Comparison of ENCODE assay signal across 8 mouse cellular contexts in the genomic region with DNA sequence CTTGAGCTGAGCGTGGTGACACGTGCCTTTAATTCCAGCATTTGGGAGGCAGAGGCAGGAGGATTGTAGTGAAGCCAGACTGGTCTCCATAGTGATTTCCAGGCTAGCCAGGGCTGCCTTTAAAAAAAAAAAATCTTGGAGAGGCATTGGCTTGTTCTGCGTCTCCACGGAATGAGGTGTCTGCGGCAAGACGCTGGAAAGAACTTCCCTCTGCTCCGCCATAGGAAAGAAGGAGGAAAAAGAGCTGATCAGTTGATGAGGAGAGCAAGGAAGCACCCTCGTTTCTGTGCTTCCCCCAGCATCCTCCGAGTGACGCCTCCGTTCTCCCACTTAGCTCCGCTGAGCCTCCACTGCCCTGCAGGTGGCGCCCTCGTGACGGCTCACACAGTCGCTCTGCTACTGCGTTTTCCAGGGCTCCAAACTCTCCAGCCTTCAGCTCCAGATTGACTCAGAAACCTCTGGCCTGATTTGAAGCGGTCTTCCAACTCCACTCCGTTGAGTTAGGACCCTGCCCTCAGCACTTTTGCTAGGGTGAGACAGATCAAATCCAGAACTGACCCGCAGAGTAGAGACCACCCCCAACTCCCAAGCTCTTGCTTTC. TPM values are rescaled to one million over a fixed set of nuclear protein-coding genes. Genes with fewer than 3 reads are reported as not detected.
DNase-seq lines count a peak whose midpoint lies in the region; ATAC-seq and TF ChIP-seq lines count a peak whose summit lies in the region.

No protein-coding gene starts in this region.

- peak; percentile 87 for ATAC-seq in hindbrain, embryonic 16.5 days

- H3K27me3 ChIP-seq in hindbrain, embryonic 16.5 days (replicated peaks; ENCODE audit: control insufficient read depth, insufficient read depth, low read length), result no peaks in the 10 kb centered on the region
- peaks cover 60% of the 10 kb centered on the region for H3K27me3 ChIP-seq in megakaryocyte, embryonic 14.5 days (replicated peaks)

- no peak overlapping the region for H3K27ac ChIP-seq in hindbrain, embryonic 16.5 days (ENCODE audit: low read depth, low read length)
- no peak overlapping the region for H3K27ac ChIP-seq in left cerebral cortex, adult 2 months

- TF ChIP-seq CTCF in left cerebral cortex, adult 2 months (IDR thresholded peaks at IDR 0.05), result peak; percentile 88

- peak; percentile 83 for DNase-seq in Muller cell, postnatal 12 days (ENCODE audit: inconsistent ontology term)
- peak; percentile 96 for DNase-seq in cerebellum, postnatal 14 days
- DNase-seq in gastrocnemius, adult 18-20 months (ENCODE audit: low spot score), result peak; percentile 87
- DNase-seq in left cerebral cortex, adult 2 months (ENCODE audit: extremely low spot score in 1 of 2, low spot score in 2 of 2), result peak; percentile 88 to 91
- peak; percentile 90 to 93 for DNase-seq in right cerebral cortex, adult 2 months (ENCODE audit: low spot score in 2 of 2)
- peak; percentile 76 for DNase-seq in urinary bladder, postnatal 10 days (ENCODE audit: low spot score)

- peak overlapping the region; percentile 45 for H3K4me2 ChIP-seq in hindbrain, embryonic 16.5 days (ENCODE audit: low read length)

- H3K9ac ChIP-seq in hindbrain, embryonic 16.5 days (ENCODE audit: low read depth, low read length), result no peak overlapping the region

- H3K4me3 ChIP-seq in hindbrain, embryonic 16.5 days (ENCODE audit: low read length), result no peak overlapping the region
- 0 out of 2 replicates have a peak overlapping the region, but pooled peaks have one; percentile 9 for H3K4me3 ChIP-seq in left cerebral cortex, adult 2 months
- peak overlapping the region; percentile 69 for H3K4me3 ChIP-seq in megakaryocyte, embryonic 14.5 days (replicated peaks)

- intact Hi-C loops in left cerebral cortex, adult 2 months (cut with DNase I), result loop anchor here (1.0 to 10.0 kb wide), 4 partner anchors 73 to 515 kb away; a partner anchor contains a TSS

- H3K4me1 ChIP-seq in hindbrain, embryonic 16.5 days (ENCODE audit: control insufficient read depth, insufficient read depth, low read depth, low read length), result no peaks in the 10 kb centered on the region
- H3K4me1 ChIP-seq in megakaryocyte, embryonic 14.5 days, result peaks cover 12% of the 10 kb centered on the region

- no peaks in the 10 kb centered on the region for H3K36me3 ChIP-seq in hindbrain, embryonic 16.5 days (ENCODE audit: control insufficient read depth, insufficient read depth, low read length)
- no peaks in the 10 kb centered on the region for H3K36me3 ChIP-seq in megakaryocyte, embryonic 14.5 days (replicated peaks; ENCODE audit: low read length)

- 4% methylated on average over 20 of the region's 20 CpGs for WGBS in hindbrain, embryonic 16.5 days

- H3K9me3 ChIP-seq in hindbrain, embryonic 16.5 days (ENCODE audit: control insufficient read depth, low read length), result no peaks in the 10 kb centered on the region
- H3K9me3 ChIP-seq in megakaryocyte, embryonic 14.5 days, result no peaks in the 10 kb centered on the region

RNA-seq across cellular contexts. Expression of a gene that starts 13.5 kb away (rescaled TPM):
- under 1 TPM in 1 of 2 experiments, not detected in 1; 0.21 TPM for total RNA-seq in gastrocnemius, adult 18-20 months (2021)
- polyA plus RNA-seq in hindbrain, embryonic 16.5 days (2015; fragmentation: Nextera tagmentation; extraction: Ambion mirVana), result 0.57 and 0.64 TPM in 2 replicates
- 1 to 10 TPM; 3.6 to 4.1 TPM for total RNA-seq in left cerebral cortex, adult 2 months (2021)
- 0.06 TPM in 1 of 2 replicates, not detected in the other for polyA plus RNA-seq in megakaryocyte, embryonic 14.5 days (2012; ENCODE audit: insufficient read depth, low replicate concordance)
